Mouse (Mus musculus): ENCODE data around the gene Esyt2.

- no peak for TF ChIP-seq CTCF (IDR thresholded peaks at IDR 0.05)
- TF ChIP-seq POLR2A (IDR thresholded peaks at IDR 0.05; ENCODE audit: insufficient read depth, low read depth, low read length) = no peak
- no peak for TF ChIP-seq EP300 (IDR thresholded peaks at IDR 0.05; ENCODE audit: insufficient read depth, low read depth, low read length)
Measured at GRCm38 (mm10) chr12:116283511-116283910, 2.5 kb downstream of the Esyt2 start.
